Mouse (Mus musculus) ES-E14 (cell line): Measurements from ENCODE around the gene Ces1h. TPM values are rescaled to one million over a fixed set of nuclear protein-coding genes. Genes with fewer than 3 reads are reported as not detected.

Source experiments
- DNase-seq: peaks from one replicate; pipeline ENCODE4 v3.0.0-alpha.2; 2013; ENCODE audit warnings: low read depth, low spot score
- H3K27ac ChIP-seq: 2 replicates; pipeline ENCODE4 v1.5.1; 2012; ENCODE audit warnings: low read depth, mild to moderate bottlenecking, low read length, moderate library complexity, mixed read lengths; ENCODE audit not compliant: poor library complexity, insufficient read depth, severe bottlenecking
- H3K36me3 ChIP-seq: 2 replicates; pipeline ENCODE4 v1.6.1; 2012; ENCODE audit warnings: mild to moderate bottlenecking, low read length, moderate library complexity, mixed read lengths; ENCODE audit not compliant: control insufficient read depth, poor library complexity, insufficient read depth, severe bottlenecking
- H3K4me1 ChIP-seq, 2 experiments: fragments of 150-350 bp in 1 of 2; sonication (generic) in 1 of 2; 2 replicates each; pipeline ENCODE4 v1.6.1; 2012; ENCODE audit warnings: low read length in 2 of 2, mild to moderate bottlenecking in 1 of 2, mixed read lengths in 1 of 2; ENCODE audit not compliant: control insufficient read depth in 2 of 2, insufficient read depth in 2 of 2, poor library complexity in 1 of 2
- H3K4me3 ChIP-seq, 2 experiments: fragments of 150-350 bp in 1 of 2; sonication (generic) in 1 of 2; 2 replicates each; pipeline ENCODE4 v1.5.1; 2012; ENCODE audit warnings: low read length in 2 of 2, low read depth in 1 of 2, mild to moderate bottlenecking in 1 of 2, mixed read lengths in 1 of 2; ENCODE audit not compliant: insufficient read depth in 1 of 2, poor library complexity in 1 of 2, severe bottlenecking in 1 of 2
- H3K9ac ChIP-seq: 2 replicates; pipeline ENCODE4 v1.6.1; 2012; ENCODE audit warnings: low read depth, mild to moderate bottlenecking, low read length, mixed read lengths; ENCODE audit not compliant: poor library complexity, insufficient read depth, severe bottlenecking
- H3K9me3 ChIP-seq: fragments of 150-350 bp; sonication (generic); 2 replicates; pipeline ENCODE4 v1.6.1; 2012; ENCODE audit warnings: low read depth, mild to moderate bottlenecking, low read length; ENCODE audit not compliant: control insufficient read depth, insufficient read depth
- CHD2 ChIP-seq: IDR thresholded peaks from 2 replicates; pipeline ENCODE4 v1.6.1; 2014; ENCODE audit warnings: mild to moderate bottlenecking, low read depth, low read length, inconsistent platforms
- HCFC1 ChIP-seq: IDR thresholded peaks from 2 replicates; pipeline ENCODE4 v1.6.1; 2012; ENCODE audit warnings: low read length, inconsistent platforms, borderline replicate concordance; ENCODE audit not compliant: insufficient read depth
- MAFK ChIP-seq: IDR thresholded peaks from 2 replicates; pipeline ENCODE4 v1.6.1; 2014; ENCODE audit warnings: mild to moderate bottlenecking, low read depth, low read length, inconsistent platforms; ENCODE audit not compliant: insufficient read depth
- ZC3H11A ChIP-seq: IDR thresholded peaks from 2 replicates; pipeline ENCODE4 v1.6.1; 2012; ENCODE audit warnings: low read depth, mild to moderate bottlenecking, inconsistent platforms, low read length, borderline replicate concordance
- ZNF384 ChIP-seq: IDR thresholded peaks from 2 replicates; pipeline ENCODE4 v1.6.1; 2012; ENCODE audit warnings: low read depth, low read length, inconsistent platforms
- in situ Hi-C, 2 experiments: fragments of 600-800 bp; cut with MboI; formaldehyde crosslinking; loops; one replicate each; pipeline ENCODE4 v1.15.1; 2025; ENCODE audit warnings: low sequenced_read_pairs in 2 of 2, inconsistent platforms in 1 of 2; ENCODE audit not compliant: unreplicated experiment in 2 of 2
- total RNA-seq: library from RNA; depleted of rRNA; stranded (reverse); fragments of 300-350 nt; gene quantifications from 2 replicates; pipeline ENCODE4 v1.2.3, GENCODE M21; 2012; rRNA removed

Ces1h gene
- total RNA-seq = not detected in 2 replicates

GRCm38 (mm10) chr8:93379625-93380024 lies at the start of gene Ces1h:
Ces1h (minus strand) TSS chr8:93379725.
- no peak within 1 kb of the TSS for H3K4me3 ChIP-seq
- no peaks in the 10 kb centered on the region for H3K4me1 ChIP-seq
- H3K9ac ChIP-seq = no peak within 1 kb of the TSS
- no peak for DNase-seq
- no peaks in the 10 kb centered on the region for H3K36me3 ChIP-seq
- no peak within 1 kb of the TSS for H3K27ac ChIP-seq
- no peaks in the 10 kb centered on the region for H3K9me3 ChIP-seq
- TF ChIP-seq ZNF384 (no peak), ZC3H11A (no peak), MAFK (no peak), HCFC1 (no peak)
- in situ Hi-C loops = no loop called here

- Histone ChIP-seq H3K4me1 (no peaks in the 10 kb centered on the region), H3K4me3 (no peak overlapping the region), H3K9ac (no peak overlapping the region), H3K27ac (no peak overlapping the region), H3K36me3 (no peaks in the 10 kb centered on the region), H3K9me3 (no peaks in the 10 kb centered on the region)
- DNase-seq = no peak
- TF ChIP-seq HCFC1 (no peak), ZNF384 (no peak), CHD2 (no peak), ZC3H11A (no peak), MAFK (no peak)
- in situ Hi-C loops = no loop called here
Measured at GRCm38 (mm10) chr8:93427195-93427594, 47.7 kb upstream of the Ces1h start.

- no peaks in the 10 kb centered on the region for H3K4me1 ChIP-seq
- in situ Hi-C loops = loop anchor here (10.0 to 25.0 kb wide), 2 partner anchors 401 to 403 kb away; no protein-coding TSS in a partner anchor
- TF ChIP-seq HCFC1 = no peak
- TF ChIP-seq CHD2 = no peak
- no peak for TF ChIP-seq MAFK
- H3K27ac ChIP-seq = no peak overlapping the region
- no peaks in the 10 kb centered on the region for H3K9me3 ChIP-seq
- H3K36me3 ChIP-seq = no peaks in the 10 kb centered on the region
- no peak overlapping the region for H3K9ac ChIP-seq
- no peak overlapping the region for H3K4me3 ChIP-seq
- no peak for DNase-seq
Measured at GRCm38 (mm10) chr8:93415387-93415786, 35.9 kb upstream of the Ces1h start.

GRCm38 (mm10) chr8:93408830-93409229 lies 29.3 kb upstream of the Ces1h start:
- no peaks in the 10 kb centered on the region for H3K4me1 ChIP-seq
- no peak for DNase-seq
- H3K27ac ChIP-seq = no peak overlapping the region
- H3K9ac ChIP-seq = no peak overlapping the region
- H3K4me3 ChIP-seq = no peak overlapping the region
- no peak for TF ChIP-seq ZNF384
- no peak for TF ChIP-seq ZC3H11A
- no peak for TF ChIP-seq CHD2
- no peak for TF ChIP-seq HCFC1
- TF ChIP-seq MAFK = no peak
- in situ Hi-C loops = loop anchor here in 1 of 2 experiments (25.0 kb wide), 1 partner anchor 397 kb away; no protein-coding TSS in a partner anchor
- no peaks in the 10 kb centered on the region for H3K9me3 ChIP-seq
- no peaks in the 10 kb centered on the region for H3K36me3 ChIP-seq

- in situ Hi-C loops = loop anchor here in 1 of 2 experiments (25.0 kb wide), 1 partner anchor 387 kb away; no protein-coding TSS in a partner anchor
- Histone ChIP-seq H3K27ac (no peak overlapping the region), H3K9me3 (no peaks in the 10 kb centered on the region), H3K9ac (no peak overlapping the region), H3K4me1 (peaks cover 0 to 3% of the 10 kb centered on the region in 2 experiments; a peak in 1 of 4 replicates), H3K36me3 (no peaks in the 10 kb centered on the region), H3K4me3 (no peak overlapping the region)
- no peak for DNase-seq
- TF ChIP-seq HCFC1 = no peak
- no peak for TF ChIP-seq ZC3H11A
- no peak for TF ChIP-seq MAFK
- no peak for TF ChIP-seq ZNF384
Measured at GRCm38 (mm10) chr8:93399698-93400097, 20.2 kb upstream of the Ces1h start.
